Mouse (Mus musculus) brain, embryonic 14.5 days (tissue): ENCODE data around the gene Fam171a2. TPM values are rescaled to one million over a fixed set of nuclear protein-coding genes. Genes with fewer than 3 reads are reported as not detected.
"Not testable (repeated sequence)": the region's sequence is repeated elsewhere in the genome, so short reads cannot be mapped to it uniquely, and the experiment has no call there.

Experiments used
- DNase-seq: peaks from one replicate; pipeline ENCODE4 v3.0.0-alpha.2; 2011; ENCODE audit warnings: low read depth
- CTCF ChIP-seq: fragments of 200-500 bp; IDR thresholded peaks from 2 replicates; pipeline ENCODE4 v1.5.1; 2012; ENCODE audit warnings: inconsistent platforms, mild to moderate bottlenecking, moderate library complexity, borderline replicate concordance; ENCODE audit not compliant: insufficient read depth, insufficient read length; ENCODE audit errors: extremely low read depth
- POLR2A ChIP-seq: fragments of 200-500 bp; IDR thresholded peaks from 2 replicates; pipeline ENCODE4 v1.6.1; 2012; ENCODE audit warnings: mild to moderate bottlenecking, inconsistent platforms, borderline replicate concordance; ENCODE audit not compliant: poor library complexity, insufficient read depth, insufficient read length, severe bottlenecking; ENCODE audit errors: extremely low read depth
- polyA plus RNA-seq: library from polyadenylated mRNA; depleted of rRNA; stranded (reverse); fragments of >200 nt; gene quantifications from 2 replicates; pipeline ENCODE4 v1.2.3, GENCODE M21; 2012

Gene Fam171a2
- polyA plus RNA-seq, 1 experiment = 276 TPM

GRCm38 (mm10) chr11:102411704-102412103 lies 35.8 kb downstream of the Fam171a2 start:
- peak; percentile 95 for DNase-seq
- TF ChIP-seq CTCF (peak; percentile 94), POLR2A (no peak)

- DNase-seq = no peak
- TF ChIP-seq POLR2A (no peak), CTCF (no peak)
Measured at GRCm38 (mm10) chr11:102411061-102411460, 36.4 kb downstream of the Fam171a2 start.

- DNase-seq = not testable (repeated sequence)
Measured at GRCm38 (mm10) chr11:102410345-102410744, 37.1 kb downstream of the Fam171a2 start.

GRCm38 (mm10) chr11:102409795-102410330 lies 37.6 kb downstream of the Fam171a2 start:
- no peak for DNase-seq
- TF ChIP-seq CTCF = no peak
- no peak for TF ChIP-seq POLR2A

GRCm38 (mm10) chr11:102408888-102409794 lies 38.3 kb downstream of the Fam171a2 start:
- DNase-seq = no peak
- TF ChIP-seq POLR2A = no peak
- TF ChIP-seq CTCF = no peak

- peak; percentile 99 for DNase-seq
- TF ChIP-seq POLR2A (no peak), CTCF (no peak)
Measured at GRCm38 (mm10) chr11:102408344-102408876, 39.1 kb downstream of the Fam171a2 start.

- DNase-seq = no peak
- no peak for TF ChIP-seq CTCF
- no peak for TF ChIP-seq POLR2A
Measured at GRCm38 (mm10) chr11:102407834-102408215, 39.7 kb downstream of the Fam171a2 start, which contains the start of gene Slc25a39. Gene Slc25a39, minus strand, starts transcription at chr11:102407946.

GRCm38 (mm10) chr11:102406900-102407833 lies 40.3 kb downstream of the Fam171a2 start:
- peak; percentile 93 for DNase-seq
- TF ChIP-seq CTCF = no peak
- TF ChIP-seq POLR2A = peak; percentile 76

- DNase-seq = no peak
- TF ChIP-seq POLR2A = no peak
- TF ChIP-seq CTCF = no peak
Measured at GRCm38 (mm10) chr11:102406401-102406800, 41.1 kb downstream of the Fam171a2 start.

GRCm38 (mm10) chr11:102405544-102406285 lies 41.8 kb downstream of the Fam171a2 start:
- no peak for DNase-seq

More at GRCm38 (mm10) chr11:102405544-102406285, 41.8 kb downstream of the Fam171a2 start:
- no peak for TF ChIP-seq POLR2A
- TF ChIP-seq CTCF = no peak
